Mouse (Mus musculus) CH12.LX (cell line): ENCODE results near the gene Tcp11. TPM values are rescaled to one million over a fixed set of nuclear protein-coding genes. Genes with fewer than 3 reads are reported as not detected.

Source experiments
- DNase-seq: peaks from one replicate; pipeline ENCODE4 v3.0.0-alpha.2; 2013; ENCODE audit errors: extremely low read depth
- H3K27ac ChIP-seq: 2 replicates; pipeline ENCODE4 v1.5.1; 2012; ENCODE audit warnings: low read depth, mild to moderate bottlenecking, control low read depth, moderate library complexity; ENCODE audit not compliant: insufficient read depth
- H3K27me3 ChIP-seq: replicated peaks from 2 replicates; pipeline ENCODE3; 2012; ENCODE audit warnings: inconsistent platforms
- H3K36me3 ChIP-seq, 2 experiments: replicated peaks in 1 of 2; 2 replicates each; pipeline versions ENCODE3 to v1.6.1; 2012; ENCODE audit warnings: inconsistent platforms in 1 of 2, low read length in 1 of 2, mild to moderate bottlenecking in 1 of 2, mixed read lengths in 1 of 2, moderate library complexity in 1 of 2; ENCODE audit not compliant: control insufficient read depth in 1 of 2, insufficient read depth in 1 of 2
- H3K4me1 ChIP-seq, 2 experiments: 2 replicates each; pipeline ENCODE4 v1.6.1; 2012; ENCODE audit warnings: inconsistent platforms in 1 of 2, moderate library complexity in 1 of 2; ENCODE audit not compliant: insufficient read depth in 2 of 2, control insufficient read depth in 1 of 2
- H3K4me2 ChIP-seq: 2 replicates; pipeline ENCODE4 v1.6.1; 2012; ENCODE audit warnings: low read depth, mild to moderate bottlenecking, control low read depth; ENCODE audit not compliant: poor library complexity, insufficient read depth, severe bottlenecking
- H3K4me3 ChIP-seq, 3 experiments: fragments of 150-350 bp in 1 of 3; sonication (generic) in 1 of 3; replicated peaks in 1 of 3; 2 replicates each; pipeline versions ENCODE3 to v1.5.1; 2011 to 2012; ENCODE audit warnings: low read depth in 2 of 3, low read length in 2 of 3, mild to moderate bottlenecking in 2 of 3, moderate library complexity in 2 of 3, control low read depth in 1 of 3, improper control_type of control experiment in 1 of 3, inconsistent platforms in 1 of 3, mixed read lengths in 1 of 3; ENCODE audit not compliant: poor library complexity in 1 of 3
- H3K79me2 ChIP-seq: replicated peaks from 2 replicates; pipeline ENCODE4 v1.6.1; 2012; ENCODE audit warnings: mild to moderate bottlenecking, moderate library complexity; ENCODE audit not compliant: control insufficient read depth, poor library complexity, insufficient read depth, severe bottlenecking; ENCODE audit errors: extremely low read depth
- H3K9ac ChIP-seq: 2 replicates; pipeline ENCODE4 v1.6.1; 2012; ENCODE audit warnings: low read depth, mild to moderate bottlenecking, control low read depth, moderate library complexity; ENCODE audit not compliant: insufficient read depth
- H3K9me3 ChIP-seq: replicated peaks from 2 replicates; pipeline ENCODE3; 2012; ENCODE audit warnings: low read length, inconsistent platforms, mixed read lengths
- BHLHE40 ChIP-seq: IDR thresholded peaks from 2 replicates; pipeline ENCODE4 v1.6.1; 2011; ENCODE audit warnings: mild to moderate bottlenecking, low read depth, low read length, improper control_type of control experiment
- ELF1 ChIP-seq: IDR thresholded peaks from 2 replicates; pipeline ENCODE4 v1.6.1; 2014; ENCODE audit warnings: low read depth, mild to moderate bottlenecking, inconsistent platforms, low read length, improper control_type of control experiment
- EP300 ChIP-seq: IDR thresholded peaks from 2 replicates; pipeline ENCODE4 v1.6.1; 2011; ENCODE audit warnings: low read length, improper control_type of control experiment
- ETS1 ChIP-seq: conservative IDR thresholded peaks from 2 replicates; pipeline ENCODE4 v1.6.1; 2012; ENCODE audit warnings: low read depth, mild to moderate bottlenecking, inconsistent platforms, low read length, improper control_type of control experiment, moderate library complexity
- IRF4 ChIP-seq: IDR thresholded peaks from 2 replicates; pipeline ENCODE4 v1.6.1; 2014; ENCODE audit warnings: low read depth, mild to moderate bottlenecking, inconsistent platforms, low read length, improper control_type of control experiment
- JUN ChIP-seq: IDR thresholded peaks from 2 replicates; pipeline ENCODE4 v1.6.1; 2011; ENCODE audit warnings: low read depth, mild to moderate bottlenecking, low read length, improper control_type of control experiment, moderate library complexity; ENCODE audit not compliant: insufficient read depth
- KAT2A ChIP-seq: IDR thresholded peaks from 2 replicates; pipeline ENCODE4 v1.6.1; 2012; ENCODE audit warnings: low read length, improper control_type of control experiment, inconsistent platforms; ENCODE audit not compliant: insufficient replicate concordance
- MAFK ChIP-seq: IDR thresholded peaks from 2 replicates; pipeline ENCODE4 v1.6.1; 2011; ENCODE audit warnings: low read length, improper control_type of control experiment; ENCODE audit not compliant: insufficient replicate concordance
- MAZ ChIP-seq: IDR thresholded peaks from 2 replicates; pipeline ENCODE4 v1.6.1; 2012; ENCODE audit warnings: low read depth, mild to moderate bottlenecking, inconsistent platforms, low read length, improper control_type of control experiment, moderate library complexity
- MEF2A ChIP-seq: IDR thresholded peaks from 2 replicates; pipeline ENCODE4 v1.6.1; 2014; ENCODE audit warnings: low read depth, mild to moderate bottlenecking, inconsistent platforms, low read length, improper control_type of control experiment, borderline replicate concordance
- MXI1 ChIP-seq: IDR thresholded peaks from 2 replicates; pipeline ENCODE4 v1.6.1; 2011; ENCODE audit warnings: mild to moderate bottlenecking, low read depth, low read length, improper control_type of control experiment
- MYC ChIP-seq: IDR thresholded peaks from 2 replicates; pipeline ENCODE4 v1.6.1; 2011; ENCODE audit warnings: low read depth, mild to moderate bottlenecking, improper control_type of control experiment, low read length
- NELFE ChIP-seq: IDR thresholded peaks from 2 replicates; pipeline ENCODE4 v1.6.1; 2011; ENCODE audit warnings: low read depth, low read length, improper control_type of control experiment
- NRF1 ChIP-seq: IDR thresholded peaks from 2 replicates; pipeline ENCODE4 v1.6.1; 2014; ENCODE audit warnings: low read depth, mild to moderate bottlenecking, inconsistent platforms, low read length, improper control_type of control experiment, moderate library complexity
- SIN3A ChIP-seq: IDR thresholded peaks from 2 replicates; pipeline ENCODE4 v1.6.1; 2012; ENCODE audit warnings: low read length, improper control_type of control experiment, inconsistent platforms
- TBP ChIP-seq: conservative IDR thresholded peaks from 2 replicates; pipeline ENCODE4 v1.6.1; 2011; ENCODE audit warnings: low read depth, low read length, improper control_type of control experiment
- TCF12 ChIP-seq: IDR thresholded peaks from 2 replicates; pipeline ENCODE4 v1.6.1; 2014; ENCODE audit warnings: low read depth, mild to moderate bottlenecking, inconsistent platforms, low read length, improper control_type of control experiment
- USF1 ChIP-seq: IDR thresholded peaks from 2 replicates; pipeline ENCODE4 v1.6.1; 2014; ENCODE audit warnings: low read depth, mild to moderate bottlenecking, inconsistent platforms, low read length, improper control_type of control experiment
- ZNF384 ChIP-seq: IDR thresholded peaks from 2 replicates; pipeline ENCODE4 v1.6.1; 2012; ENCODE audit warnings: low read depth, low read length, improper control_type of control experiment, inconsistent platforms
- dilution Hi-C: fragments of 300-500 bp; cut with MboI; formaldehyde crosslinking; loops from 2 replicates; pipeline ENCODE4 v1.14.3; 2020; ENCODE audit warnings: low sequenced_read_pairs; ENCODE audit not compliant: extremely low pct_unique_long_range_greater_than_20kb, extremely low pct_ligation_motif_present
- in situ Hi-C: fragments of 300-500 bp; cut with MboI; formaldehyde crosslinking; loops from 3 replicates; pipeline ENCODE4 v1.14.3; 2019; ENCODE audit warnings: low sequenced_read_pairs, low pct_ligation_motif_present, low pct_unique_long_range_greater_than_20kb, mixed read lengths
- polyA plus RNA-seq: library from polyadenylated mRNA; unstranded; fragments of >175 nt; gene quantifications from 2 replicates; pipeline ENCODE4 v1.2.1, GENCODE M21; 2012; ENCODE audit warnings: low read depth; ENCODE audit not compliant: insufficient read length
- total RNA-seq, 2 experiments: library from RNA; depleted of rRNA; stranded (reverse); fragments of 300-350 nt in 1 of 2; fragments of >200 nt in 1 of 2; gene quantifications; 2 replicates each; pipeline ENCODE4 v1.2.3; 2012 to 2014

Gene Tcp11
- total and polyA plus RNA-seq, 3 experiments, result not detected

- no peak overlapping the region for H3K9ac ChIP-seq
- DNase-seq, result no peak
- dilution Hi-C loops, result no loop called here
These were observed 4.0 kb upstream of the Tcp11 start for GRCm38 (mm10) chr17:28084395-28084905.

GRCm38 (mm10) chr17:28082863-28083262, 2.4 kb upstream of the Tcp11 start:
- H3K36me3 ChIP-seq, result no peaks in the 10 kb centered on the region
- TF ChIP-seq NRF1, result no peak
- TF ChIP-seq TCF12, result no peak
- no peak for TF ChIP-seq MAFK
- TF ChIP-seq, all 38 proteins: peak for 0
- Histone ChIP-seq H3K27me3 (peaks cover 35% of the 10 kb centered on the region), H3K4me2 (no peak overlapping the region), H3K27ac (no peak overlapping the region), H3K79me2 (no peaks in the 10 kb centered on the region), H3K9me3 (peaks cover 5% of the 10 kb centered on the region), H3K4me3 (no peak overlapping the region), H3K4me1 (peaks cover 8 to 17% of the 10 kb centered on the region in 2 experiments), H3K9ac (no peak overlapping the region)
- dilution Hi-C loops (no loop called here), in situ Hi-C loops (loop anchor here (5.0 to 25.0 kb wide), 2 partner anchors 79 to 229 kb away; partner anchors contain the start of gene Fance)
- DNase-seq, result no peak

More at GRCm38 (mm10) chr17:28084395-28084905, 4.0 kb upstream of the Tcp11 start:
- TF ChIP-seq ETS1 (no peak), KAT2A (no peak), JUN (no peak), IRF4 (no peak), MXI1 (no peak), MAZ (no peak), BHLHE40 (no peak), TBP (no peak), ZNF384 (no peak), NELFE (no peak), MEF2A (no peak), USF1 (no peak), MYC (no peak), EP300 (no peak), ELF1 (no peak), SIN3A (no peak)
- TF ChIP-seq, all 38 proteins: peak for 0
- Histone ChIP-seq H3K4me2 (no peak overlapping the region), H3K79me2 (no peaks in the 10 kb centered on the region), H3K4me1 (peaks cover 8 to 17% of the 10 kb centered on the region in 2 experiments), H3K27me3 (peaks cover 24% of the 10 kb centered on the region), H3K36me3 (no peaks in the 10 kb centered on the region), H3K9me3 (peaks cover 5% of the 10 kb centered on the region), H3K4me3 (no peak overlapping the region), H3K27ac (no peak overlapping the region)
- in situ Hi-C loops, result loop anchor here (5.0 to 25.0 kb wide), 2 partner anchors 78 to 228 kb away; partner anchors contain the start of gene Fance
